Mouse (Mus musculus): ENCODE data around the gene AI837181. TPM values are rescaled to one million over a fixed set of nuclear protein-coding genes. Genes with fewer than 3 reads are reported as not detected.

Gene AI837181
- polyA plus RNA-seq, 1 experiment from 2014 or later, result 41.2 TPM

DNA sequence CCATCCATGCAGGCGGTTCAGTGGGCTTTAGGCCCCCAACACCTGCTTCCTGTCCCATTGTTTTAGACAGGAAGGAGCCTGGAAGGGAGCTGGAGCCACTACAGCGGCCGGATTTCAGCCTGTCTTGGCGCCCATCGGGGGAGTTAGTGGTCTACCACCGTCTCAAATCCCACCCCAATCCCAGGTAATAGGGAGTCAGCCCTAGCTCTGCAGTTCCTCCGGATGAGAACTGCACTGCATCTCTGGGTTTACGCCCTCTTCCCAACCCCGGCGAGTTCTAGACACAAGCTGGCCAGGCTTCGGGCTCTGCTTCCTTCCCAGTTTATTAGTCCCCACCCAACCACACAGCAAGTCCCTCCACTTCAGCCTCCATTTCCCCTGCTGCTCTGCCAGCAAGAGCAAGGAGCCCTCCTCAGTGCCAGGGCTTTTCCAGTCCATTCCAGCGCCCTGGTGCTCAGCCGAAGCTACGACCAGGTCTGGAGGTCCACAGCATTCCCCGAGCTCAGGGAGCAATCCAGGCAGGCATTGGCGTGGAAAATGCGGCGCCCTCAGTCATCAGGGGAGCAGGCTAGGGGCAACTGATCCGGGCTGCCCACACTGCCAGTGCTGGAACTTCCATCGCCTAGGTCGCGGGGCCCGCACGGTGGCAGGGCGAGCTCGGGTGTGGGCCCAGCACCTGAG lies 31.4 kb downstream of the AI837181 start:
- H3K27me3 ChIP-seq (replicated peaks; ENCODE audit: control insufficient read depth, insufficient read depth, low read length), result no peaks in the 10 kb centered on the region
- DNase-seq (ENCODE audit: low spot score) (peak; percentile 69), ATAC-seq (replicated peaks; ENCODE audit: low FRiP score, low TSS enrichment, low read depth) (peak; percentile 20; the same call in 1 of the 2 replicates)
- H3K4me3 ChIP-seq (ENCODE audit: low read depth, low read length), result peak overlapping the region; percentile 72
- H3K4me1 ChIP-seq (replicated peaks; ENCODE audit: control insufficient read depth, insufficient read depth, low read length), result peaks cover 32% of the 10 kb centered on the region
- peak overlapping the region; percentile 75 for H3K9ac ChIP-seq (ENCODE audit: low read length)
- 2% methylated on average over 26 of the region's 26 CpGs for WGBS
- no peaks in the 10 kb centered on the region for H3K9me3 ChIP-seq (ENCODE audit: control insufficient read depth, low read length)
- peak overlapping the region; percentile 84 for H3K27ac ChIP-seq (ENCODE audit: low read depth)
- peak overlapping the region; percentile 94 for H3K4me2 ChIP-seq (ENCODE audit: low read length)
- peaks cover 20% of the 10 kb centered on the region; the same call in 1 of the 2 replicates for H3K36me3 ChIP-seq (ENCODE audit: control insufficient read depth, insufficient read depth, low read length)

- peak; percentile 89 for ATAC-seq (replicated peaks; ENCODE audit: low FRiP score, low TSS enrichment, low read depth)
- Histone ChIP-seq H3K4me3 (ENCODE audit: low read depth, low read length) (peak overlapping the region; percentile 72), H3K27me3 (replicated peaks; ENCODE audit: control insufficient read depth, insufficient read depth, low read length) (no peaks in the 10 kb centered on the region)
These were observed 32.2 kb downstream of the AI837181 start for GRCm38 (mm10) chr19:5456922-5457745.

DNA sequence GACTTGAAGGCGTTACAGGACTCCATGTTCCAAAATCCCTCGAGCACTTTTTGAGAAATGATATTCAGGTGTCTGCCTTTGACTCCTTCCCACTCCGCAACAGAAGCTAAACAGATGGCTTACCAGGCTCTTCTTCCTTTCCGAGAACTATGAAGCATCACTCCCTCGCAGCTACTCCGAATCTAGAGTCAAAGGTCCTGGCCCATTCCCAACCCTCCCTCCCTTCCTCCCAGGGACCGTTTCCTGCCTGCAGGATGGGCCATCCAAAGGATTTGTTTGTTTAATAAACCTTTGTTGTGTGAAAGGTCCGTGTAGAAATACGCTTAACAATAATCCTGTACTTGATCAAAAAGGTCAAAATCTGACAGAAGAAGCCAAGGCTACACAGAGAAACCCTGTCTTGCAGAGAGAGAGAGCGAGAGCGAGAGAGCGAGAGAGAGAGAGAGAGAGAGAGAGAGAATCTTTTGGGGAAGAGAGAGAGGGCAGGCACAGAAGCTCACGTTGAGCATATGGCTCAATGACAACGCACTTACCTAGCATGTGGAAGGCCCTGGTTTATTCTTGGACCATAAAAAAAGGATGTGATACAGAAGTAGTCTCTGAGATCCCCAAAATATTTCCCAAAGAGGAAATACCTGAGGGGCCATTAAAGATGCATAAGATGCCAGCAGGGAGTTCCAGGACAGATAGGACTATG lies 33.0 kb downstream of the AI837181 start, which contains the start of gene Ccdc85b:
Ccdc85b (minus strand) TSS at position 149 of the 697 bp plus-strand sequence.
- Histone ChIP-seq H3K4me1 (replicated peaks; ENCODE audit: control insufficient read depth, insufficient read depth, low read length) (peaks cover 37% of the 10 kb centered on the region), H3K9ac (ENCODE audit: low read length) (peak within 1 kb of the TSS; percentile 75), H3K27ac (ENCODE audit: low read depth) (peak within 1 kb of the TSS; percentile 84), H3K4me3 (ENCODE audit: low read depth, low read length) (peak within 1 kb of the TSS; percentile 72), H3K4me2 (ENCODE audit: low read length) (peak within 1 kb of the TSS; percentile 94), H3K9me3 (ENCODE audit: control insufficient read depth, low read length) (no peaks in the 10 kb centered on the region), H3K36me3 (ENCODE audit: control insufficient read depth, insufficient read depth, low read length) (peaks cover 27% of the 10 kb centered on the region), H3K27me3 (replicated peaks; ENCODE audit: control insufficient read depth, insufficient read depth, low read length) (no peaks in the 10 kb centered on the region)
- DNase-seq (ENCODE audit: low spot score), result no peak
- no peak for ATAC-seq (replicated peaks; ENCODE audit: low FRiP score, low TSS enrichment, low read depth)
- 9% methylated on average over 14 of the region's 14 CpGs for WGBS

More at GRCm38 (mm10) chr19:5456922-5457745, 32.2 kb downstream of the AI837181 start:
- WGBS, result under 1% methylated on average over 70 of the region's 70 CpGs
- H3K4me2 ChIP-seq (ENCODE audit: low read length), result peak overlapping the region; percentile 94
- H3K9me3 ChIP-seq (ENCODE audit: control insufficient read depth, low read length), result no peaks in the 10 kb centered on the region
- peaks cover 37% of the 10 kb centered on the region for H3K4me1 ChIP-seq (replicated peaks; ENCODE audit: control insufficient read depth, insufficient read depth, low read length)
- H3K27ac ChIP-seq (ENCODE audit: low read depth), result peak overlapping the region; percentile 84
- H3K36me3 ChIP-seq (ENCODE audit: control insufficient read depth, insufficient read depth, low read length), result peaks cover 20% of the 10 kb centered on the region; the same call in 1 of the 2 replicates
- peak overlapping the region; percentile 75 for H3K9ac ChIP-seq (ENCODE audit: low read length)
- peak; percentile 93 for DNase-seq (ENCODE audit: low spot score)

GRCm38 (mm10) chr19:5459019-5459418 lies 34.1 kb downstream of the AI837181 start:
- Histone ChIP-seq H3K36me3 (ENCODE audit: control insufficient read depth, insufficient read depth, low read length) (peaks cover 26% of the 10 kb centered on the region), H3K4me1 (replicated peaks; ENCODE audit: control insufficient read depth, insufficient read depth, low read length) (peaks cover 40% of the 10 kb centered on the region), H3K4me3 (ENCODE audit: low read depth, low read length) (no peak overlapping the region), H3K27me3 (replicated peaks; ENCODE audit: control insufficient read depth, insufficient read depth, low read length) (no peaks in the 10 kb centered on the region), H3K9me3 (ENCODE audit: control insufficient read depth, low read length) (no peaks in the 10 kb centered on the region), H3K9ac (ENCODE audit: low read length) (no peak overlapping the region), H3K27ac (ENCODE audit: low read depth) (no peak overlapping the region), H3K4me2 (ENCODE audit: low read length) (no peak overlapping the region)
- ATAC-seq (replicated peaks; ENCODE audit: low FRiP score, low TSS enrichment, low read depth) (no peak), DNase-seq (ENCODE audit: low spot score) (no peak)
- 72% methylated on average over 7 of the region's 7 CpGs for whole genome bisulfite sequencing

DNA sequence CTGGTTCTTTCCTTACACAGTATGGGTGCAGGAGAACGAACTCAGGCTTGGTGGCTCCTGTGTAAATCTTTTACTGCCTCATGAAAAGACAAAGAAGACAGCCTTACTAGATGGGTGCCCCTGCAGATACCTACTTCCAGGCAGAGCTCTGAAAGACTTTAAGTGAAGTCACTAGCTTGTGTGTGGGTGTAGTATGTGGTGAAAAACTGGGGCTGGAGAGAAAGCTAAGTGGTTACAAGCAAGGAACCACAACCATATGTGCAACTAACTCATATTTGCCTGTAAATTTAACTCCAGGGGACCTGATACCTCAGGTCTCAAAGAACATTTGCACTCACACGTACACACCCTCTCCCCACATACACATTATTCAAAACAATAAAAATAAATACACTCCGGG lies 35.0 kb downstream of the AI837181 start:
- ATAC-seq (replicated peaks; ENCODE audit: low FRiP score, low TSS enrichment, low read depth), result no peak
- Histone ChIP-seq H3K36me3 (ENCODE audit: control insufficient read depth, insufficient read depth, low read length) (peaks cover 25% of the 10 kb centered on the region), H3K9me3 (ENCODE audit: control insufficient read depth, low read length) (no peaks in the 10 kb centered on the region), H3K4me1 (replicated peaks; ENCODE audit: control insufficient read depth, insufficient read depth, low read length) (peaks cover 44% of the 10 kb centered on the region), H3K4me3 (ENCODE audit: low read depth, low read length) (peak overlapping the region; percentile 91), H3K27ac (ENCODE audit: low read depth) (no peak overlapping the region; the same call in 1 of the 2 replicates), H3K9ac (ENCODE audit: low read length) (peak overlapping the region; percentile 70), H3K4me2 (ENCODE audit: low read length) (peak overlapping the region; percentile 66), H3K27me3 (replicated peaks; ENCODE audit: control insufficient read depth, insufficient read depth, low read length) (no peaks in the 10 kb centered on the region)
- no peak for DNase-seq (ENCODE audit: low spot score)
- 35% methylated on average over 3 of the region's 3 CpGs for WGBS

DNA sequence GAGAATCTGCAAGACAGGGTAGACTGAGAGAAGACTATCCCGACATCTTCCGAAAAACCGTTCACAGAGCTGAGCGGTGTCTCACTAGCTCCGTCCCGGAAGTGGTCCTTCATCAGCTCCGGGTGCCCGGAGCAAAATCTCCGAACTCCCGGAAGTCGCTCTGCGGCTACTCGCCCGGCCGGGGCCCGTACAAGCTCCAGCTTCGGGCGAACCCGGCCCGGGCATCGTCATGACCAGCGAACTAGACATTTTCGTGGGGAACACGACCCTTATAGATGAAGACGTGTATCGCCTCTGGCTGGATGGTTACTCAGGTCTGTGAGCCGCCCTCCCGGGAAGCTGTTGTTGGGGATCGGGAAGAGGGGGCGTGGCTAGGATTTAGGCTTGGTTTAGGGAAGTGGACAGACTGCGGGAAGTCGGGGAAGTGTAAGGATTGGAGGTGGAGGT lies 35.5 kb downstream of the AI837181 start, which contains the start of gene Fibp:
Fibp (plus strand) TSS at position 151 of the 447 bp plus-strand sequence.
- under 1% methylated on average over 32 of the region's 32 CpGs for WGBS
- Histone ChIP-seq H3K4me3 (ENCODE audit: low read depth, low read length) (peak within 1 kb of the TSS; percentile 91), H3K4me2 (ENCODE audit: low read length) (peak within 1 kb of the TSS; percentile 66), H3K9me3 (ENCODE audit: control insufficient read depth, low read length) (no peaks in the 10 kb centered on the region), H3K36me3 (ENCODE audit: control insufficient read depth, insufficient read depth, low read length) (peaks cover 30% of the 10 kb centered on the region), H3K27me3 (replicated peaks; ENCODE audit: control insufficient read depth, insufficient read depth, low read length) (no peaks in the 10 kb centered on the region), H3K27ac (ENCODE audit: low read depth) (peak within 1 kb of the TSS; percentile 34; the same call in 1 of the 2 replicates), H3K4me1 (replicated peaks; ENCODE audit: control insufficient read depth, insufficient read depth, low read length) (peaks cover 38% of the 10 kb centered on the region), H3K9ac (ENCODE audit: low read length) (peak within 1 kb of the TSS; percentile 70)
- ATAC-seq (replicated peaks; ENCODE audit: low FRiP score, low TSS enrichment, low read depth) (peak; percentile 65), DNase-seq (ENCODE audit: low spot score) (peak; percentile 96)

DNA sequence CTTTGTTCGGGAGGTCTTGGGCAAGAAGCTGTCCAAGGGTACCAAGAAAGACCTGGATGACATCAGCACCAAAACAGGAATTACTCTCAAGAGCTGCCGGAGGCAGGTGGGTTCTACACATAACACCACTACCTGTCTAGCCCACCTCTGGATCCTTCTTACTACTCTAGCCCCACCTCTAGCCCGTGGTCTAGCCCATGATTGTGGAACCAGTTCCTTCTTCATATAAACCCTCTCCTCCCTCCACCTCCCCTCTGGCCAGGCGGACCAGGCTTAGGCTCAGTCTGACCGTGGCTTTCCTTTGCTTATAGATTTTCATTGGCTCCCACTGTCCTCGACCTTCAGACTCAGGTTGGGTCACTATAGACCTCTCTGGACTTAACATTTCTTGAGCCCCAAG lies 36.5 kb downstream of the AI837181 start:
- no peak for ATAC-seq (replicated peaks; ENCODE audit: low FRiP score, low TSS enrichment, low read depth)

DNA sequence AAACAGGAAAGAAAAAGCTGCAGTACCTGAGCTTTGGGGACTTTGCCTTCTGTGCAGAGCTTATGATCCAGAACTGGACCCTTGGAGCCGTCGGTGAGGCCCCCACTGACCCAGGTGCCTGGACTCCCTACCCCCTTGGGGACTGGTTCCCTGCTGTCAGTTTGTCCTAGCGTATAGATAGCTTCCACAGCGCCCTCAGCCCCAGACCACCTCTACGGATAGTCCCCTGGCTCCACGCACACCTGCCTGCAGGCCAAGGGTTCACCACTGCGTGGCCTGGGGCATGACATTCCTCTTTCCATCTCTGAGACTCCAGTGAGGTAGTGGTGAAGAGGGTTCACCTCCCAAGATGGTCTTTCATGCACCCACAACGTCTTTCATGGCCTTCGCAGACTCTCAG lies 38.3 kb downstream of the AI837181 start:
- 87% methylated on average over 9 of the region's 9 CpGs for WGBS
- ATAC-seq (replicated peaks; ENCODE audit: low FRiP score, low TSS enrichment, low read depth), result no peak

More for the DNA sequence above, 36.5 kb downstream of the AI837181 start:
- Histone ChIP-seq H3K27ac (ENCODE audit: low read depth) (no peak overlapping the region), H3K4me2 (ENCODE audit: low read length) (peak overlapping the region; percentile 66), H3K4me1 (replicated peaks; ENCODE audit: control insufficient read depth, insufficient read depth, low read length) (peaks cover 30% of the 10 kb centered on the region), H3K27me3 (replicated peaks; ENCODE audit: control insufficient read depth, insufficient read depth, low read length) (no peaks in the 10 kb centered on the region), H3K4me3 (ENCODE audit: low read depth, low read length) (peak overlapping the region; percentile 91), H3K9me3 (ENCODE audit: control insufficient read depth, low read length) (no peaks in the 10 kb centered on the region), H3K36me3 (ENCODE audit: control insufficient read depth, insufficient read depth, low read length) (peaks cover 39% of the 10 kb centered on the region), H3K9ac (ENCODE audit: low read length) (no peak overlapping the region; the same call in 1 of the 2 replicates)
- no peak for DNase-seq (ENCODE audit: low spot score)
- 88% methylated on average over 6 of the region's 6 CpGs for WGBS

More for the DNA sequence above, 38.3 kb downstream of the AI837181 start:
- H3K27me3 ChIP-seq (replicated peaks; ENCODE audit: control insufficient read depth, insufficient read depth, low read length), result no peaks in the 10 kb centered on the region
- peaks cover 20% of the 10 kb centered on the region for H3K4me1 ChIP-seq (replicated peaks; ENCODE audit: control insufficient read depth, insufficient read depth, low read length)
- H3K4me2 ChIP-seq (ENCODE audit: low read length), result no peak overlapping the region
- H3K9me3 ChIP-seq (ENCODE audit: control insufficient read depth, low read length), result no peaks in the 10 kb centered on the region
- DNase-seq (ENCODE audit: low spot score), result no peak
- H3K27ac ChIP-seq (ENCODE audit: low read depth), result no peak overlapping the region
- H3K4me3 ChIP-seq (ENCODE audit: low read depth, low read length), result no peak overlapping the region
- peaks cover 57% of the 10 kb centered on the region for H3K36me3 ChIP-seq (ENCODE audit: control insufficient read depth, insufficient read depth, low read length)
- H3K9ac ChIP-seq (ENCODE audit: low read length), result no peak overlapping the region

Measured in intestine, embryonic 14.5 days (tissue).